Mouse (Mus musculus): Measurements from ENCODE around the gene Surf1. TPM values are rescaled to one million over a fixed set of nuclear protein-coding genes. Genes with fewer than 3 reads are reported as not detected.

Gene Surf1
- polyA plus RNA-seq, 2 experiments = 51.2 to 69.1 TPM

GRCm38 (mm10) chr2:26910124-26910993 lies 6.0 kb downstream of the Surf1 start, which contains the start of the genes Med22 and Rpl7a:
Med22 (minus strand) TSS chr2:26910677.
Rpl7a (plus strand) TSS chr2:26910764.
- WGBS = under 1% methylated on average over 64 of the region's 74 CpGs
- Histone ChIP-seq H3K4me2 (replicated peaks; ENCODE audit: low read depth, low read length, severe bottlenecking) (peak within 1 kb of the TSS; percentile 97), H3K27ac (replicated peaks; ENCODE audit: low read depth, low read length) (peak within 1 kb of the TSS; percentile 94), H3K9me3 (ENCODE audit: control insufficient read depth, low read length) (no peaks in the 10 kb centered on the region), H3K27me3 (ENCODE audit: control insufficient read depth, insufficient read depth, low read length) (no peaks in the 10 kb centered on the region), H3K36me3 (ENCODE audit: control insufficient read depth, insufficient read depth, low read length) (peaks cover 65% of the 10 kb centered on the region), H3K9ac (ENCODE audit: low read depth, low read length, severe bottlenecking) (peak within 1 kb of the TSS; percentile 95), H3K4me1 (ENCODE audit: control insufficient read depth, insufficient read depth, low read length) (peaks cover 27% of the 10 kb centered on the region), H3K4me3 (replicated peaks; ENCODE audit: low read length) (peak within 1 kb of the TSS; percentile 83)
- ATAC-seq (ENCODE audit: low FRiP score, low read depth) = peak; percentile 92
- TF ChIP-seq POLR2A (IDR thresholded peaks at IDR 0.05; ENCODE audit: borderline replicate concordance, extremely low read depth, insufficient read depth, insufficient read length) = peak; percentile 82; the same call in 1 of the 2 replicates
- peak; percentile 98 for DNase-seq (ENCODE audit: low spot score)

GRCm38 (mm10) chr2:26909387-26909784 lies 6.9 kb downstream of the Surf1 start:
- DNase-seq (ENCODE audit: low spot score) (no peak), ATAC-seq (ENCODE audit: low FRiP score, low read depth) (no peak)
- H3K9ac ChIP-seq (ENCODE audit: low read depth, low read length, severe bottlenecking) = peak overlapping the region; percentile 95
- no peak overlapping the region for H3K27ac ChIP-seq (replicated peaks; ENCODE audit: low read depth, low read length)
- no peaks in the 10 kb centered on the region for H3K27me3 ChIP-seq (ENCODE audit: control insufficient read depth, insufficient read depth, low read length)
- H3K4me1 ChIP-seq (ENCODE audit: control insufficient read depth, insufficient read depth, low read length) = peaks cover 24% of the 10 kb centered on the region
- H3K4me3 ChIP-seq (replicated peaks; ENCODE audit: low read length) = peak overlapping the region; percentile 83
- H3K36me3 ChIP-seq (ENCODE audit: control insufficient read depth, insufficient read depth, low read length) = peaks cover 74% of the 10 kb centered on the region
- no peak for TF ChIP-seq POLR2A (IDR thresholded peaks at IDR 0.05; ENCODE audit: borderline replicate concordance, extremely low read depth, insufficient read depth, insufficient read length)
- no peaks in the 10 kb centered on the region for H3K9me3 ChIP-seq (ENCODE audit: control insufficient read depth, low read length)
- H3K4me2 ChIP-seq (replicated peaks; ENCODE audit: low read depth, low read length, severe bottlenecking) = peak overlapping the region; percentile 79

- ATAC-seq (ENCODE audit: low FRiP score, low read depth) = no peak
- Histone ChIP-seq H3K27ac (replicated peaks; ENCODE audit: low read depth, low read length) (no peak overlapping the region), H3K4me2 (replicated peaks; ENCODE audit: low read depth, low read length, severe bottlenecking) (peak overlapping the region; percentile 79), H3K36me3 (ENCODE audit: control insufficient read depth, insufficient read depth, low read length) (peaks cover 70% of the 10 kb centered on the region), H3K9ac (ENCODE audit: low read depth, low read length, severe bottlenecking) (peak overlapping the region; percentile 95), H3K27me3 (ENCODE audit: control insufficient read depth, insufficient read depth, low read length) (no peaks in the 10 kb centered on the region), H3K4me1 (ENCODE audit: control insufficient read depth, insufficient read depth, low read length) (peaks cover 24% of the 10 kb centered on the region), H3K9me3 (ENCODE audit: control insufficient read depth, low read length) (no peaks in the 10 kb centered on the region), H3K4me3 (replicated peaks; ENCODE audit: low read length) (peak overlapping the region; percentile 83)
- 84% methylated on average over 18 of the region's 18 CpGs for WGBS
- no peak for DNase-seq (ENCODE audit: low spot score)
- TF ChIP-seq POLR2A (IDR thresholded peaks at IDR 0.05; ENCODE audit: borderline replicate concordance, extremely low read depth, insufficient read depth, insufficient read length) = no peak
These were observed 7.5 kb downstream of the Surf1 start for GRCm38 (mm10) chr2:26908710-26909386.

DNA sequence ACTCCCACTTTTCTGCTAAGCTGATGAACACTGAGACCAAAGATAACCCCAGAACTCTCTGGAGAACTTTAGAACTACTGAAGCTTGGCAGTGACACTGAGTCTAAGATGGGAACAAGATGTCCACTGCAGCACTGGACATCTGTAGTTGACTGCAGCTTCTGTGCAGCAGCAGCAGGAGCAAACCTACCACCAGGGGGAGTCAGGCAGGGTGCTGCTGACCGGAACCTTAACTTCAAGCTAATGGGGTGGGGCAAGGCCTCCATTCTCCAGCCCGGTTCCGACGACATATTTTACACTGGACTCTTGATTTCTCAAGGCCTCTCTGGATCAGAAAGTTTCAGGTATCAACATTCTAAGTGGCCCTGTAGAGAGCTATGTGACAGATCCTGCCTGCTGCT lies 9.2 kb downstream of the Surf1 start:
- no peak overlapping the region for H3K27ac ChIP-seq (replicated peaks; ENCODE audit: low read depth, low read length)
- no peak for TF ChIP-seq POLR2A (IDR thresholded peaks at IDR 0.05; ENCODE audit: borderline replicate concordance, extremely low read depth, insufficient read depth, insufficient read length)
- no peak overlapping the region for H3K4me2 ChIP-seq (replicated peaks; ENCODE audit: low read depth, low read length, severe bottlenecking)
- peaks cover 53% of the 10 kb centered on the region for H3K36me3 ChIP-seq (ENCODE audit: control insufficient read depth, insufficient read depth, low read length)
- H3K4me1 ChIP-seq (ENCODE audit: control insufficient read depth, insufficient read depth, low read length) = peaks cover 27% of the 10 kb centered on the region
- DNase-seq (ENCODE audit: low spot score) (peak; percentile 23), ATAC-seq (ENCODE audit: low FRiP score, low read depth) (no peak)
- H3K27me3 ChIP-seq (ENCODE audit: control insufficient read depth, insufficient read depth, low read length) = no peaks in the 10 kb centered on the region
- H3K9me3 ChIP-seq (ENCODE audit: control insufficient read depth, low read length) = no peaks in the 10 kb centered on the region
- no peak overlapping the region for H3K4me3 ChIP-seq (replicated peaks; ENCODE audit: low read length)
- WGBS = 68% methylated on average over 4 of the region's 4 CpGs
- H3K9ac ChIP-seq (ENCODE audit: low read depth, low read length, severe bottlenecking) = no peak overlapping the region

GRCm38 (mm10) chr2:26906431-26906830 lies 9.9 kb downstream of the Surf1 start:
- Histone ChIP-seq H3K9me3 (ENCODE audit: control insufficient read depth, low read length) (no peaks in the 10 kb centered on the region), H3K4me2 (replicated peaks; ENCODE audit: low read depth, low read length, severe bottlenecking) (no peak overlapping the region), H3K27me3 (ENCODE audit: control insufficient read depth, insufficient read depth, low read length) (no peaks in the 10 kb centered on the region), H3K27ac (replicated peaks; ENCODE audit: low read depth, low read length) (no peak overlapping the region), H3K9ac (ENCODE audit: low read depth, low read length, severe bottlenecking) (no peak overlapping the region), H3K4me1 (ENCODE audit: control insufficient read depth, insufficient read depth, low read length) (peaks cover 28% of the 10 kb centered on the region), H3K36me3 (ENCODE audit: control insufficient read depth, insufficient read depth, low read length) (peaks cover 46% of the 10 kb centered on the region), H3K4me3 (replicated peaks; ENCODE audit: low read length) (no peak overlapping the region)
- no peak for TF ChIP-seq POLR2A (IDR thresholded peaks at IDR 0.05; ENCODE audit: borderline replicate concordance, extremely low read depth, insufficient read depth, insufficient read length)
- 88% methylated on average over 3 of the region's 3 CpGs for WGBS
- no peak for DNase-seq (ENCODE audit: low spot score)
- ATAC-seq (ENCODE audit: low FRiP score, low read depth) = no peak
